Mouse (Mus musculus) cerebellum, adult 11 months (tissue): ENCODE data around the gene Pax5.
"Not testable (repeated sequence)": the region's sequence is repeated elsewhere in the genome, so short reads cannot be mapped to it uniquely, and the experiment has no call there.

Experiments used
- DNase-seq: peaks from one replicate; pipeline ENCODE4 v3.0.0; 2022

Gene Pax5

GRCm38 (mm10) chr4:44709740-44710700 lies at the start of gene Pax5:
Pax5 (minus strand) TSS chr4:44710487.
- no peak for DNase-seq

- DNase-seq, result not testable (repeated sequence)
These were observed 46.8 kb upstream of the Pax5 start for GRCm38 (mm10) chr4:44757131-44757530.

GRCm38 (mm10) chr4:44756134-44756951 lies 46.1 kb upstream of the Pax5 start:
- DNase-seq, result peak; percentile 86

- DNase-seq, result no peak
These were observed 45.4 kb upstream of the Pax5 start, which contains the start of gene Zcchc7 for GRCm38 (mm10) chr4:44755553-44756133. Zcchc7 (plus strand) TSS chr4:44755877.

- no peak for DNase-seq
These were observed 30.2 kb upstream of the Pax5 start for GRCm38 (mm10) chr4:44740471-44740870.

- no peak for DNase-seq
These were observed 10.9 kb upstream of the Pax5 start for GRCm38 (mm10) chr4:44721237-44721636.

- no peak for DNase-seq
These were observed 9.8 kb upstream of the Pax5 start for GRCm38 (mm10) chr4:44720046-44720445.

GRCm38 (mm10) chr4:44717676-44718075 lies 7.4 kb upstream of the Pax5 start:
- no peak for DNase-seq

- no peak for DNase-seq
These were observed 6.1 kb upstream of the Pax5 start for GRCm38 (mm10) chr4:44716391-44716790.

- no peak for DNase-seq
These were observed 5.4 kb upstream of the Pax5 start for GRCm38 (mm10) chr4:44715621-44716160.

GRCm38 (mm10) chr4:44714111-44714621 lies 3.9 kb upstream of the Pax5 start:
- no peak for DNase-seq

- no peak for DNase-seq
These were observed 3.3 kb upstream of the Pax5 start for GRCm38 (mm10) chr4:44713554-44714051.

GRCm38 (mm10) chr4:44712786-44713553 lies 2.7 kb upstream of the Pax5 start:
- no peak for DNase-seq

- no peak for DNase-seq
These were observed 1.9 kb upstream of the Pax5 start for GRCm38 (mm10) chr4:44712051-44712700.

GRCm38 (mm10) chr4:44711136-44711900 lies 1.0 kb upstream of the Pax5 start:
- no peak for DNase-seq

- DNase-seq, result no peak
These were observed 412 bp upstream of the Pax5 start for GRCm38 (mm10) chr4:44710701-44711097.

- no peak for DNase-seq
These were observed 1.1 kb downstream of the Pax5 start for GRCm38 (mm10) chr4:44709091-44709695.

GRCm38 (mm10) chr4:44708311-44708710 lies 2.0 kb downstream of the Pax5 start:
- DNase-seq, result no peak

GRCm38 (mm10) chr4:44706865-44707264 lies 3.4 kb downstream of the Pax5 start:
- no peak for DNase-seq

- no peak for DNase-seq
These were observed 4.3 kb downstream of the Pax5 start for GRCm38 (mm10) chr4:44705967-44706366.
